Mouse (Mus musculus) lung, embryonic 16.5 days (tissue): ENCODE measurements around the gene Ascl4. TPM values are rescaled to one million over a fixed set of nuclear protein-coding genes. Genes with fewer than 3 reads are reported as not detected.

Source experiments
- polyA plus RNA-seq: library from polyadenylated mRNA; unstranded; fragments of >200 nt; fragmentation: Nextera tagmentation; extraction: Ambion mirVana; gene quantifications from 2 replicates; pipeline ENCODE4 v1.2.1, GENCODE M21; 2015

The Ascl4 gene
- polyA plus RNA-seq, 1 experiment from 2014 or later, result 0.19 TPM

Other genes starting within 250 kb of the Ascl4 start
- gene Pwp1, start 98.2 kb upstream of the Ascl4 start, polyA plus RNA-seq, result 70.0 and 72.3 TPM in 2 replicates
- 11.1 and 11.5 TPM in 2 replicates for gene Prdm4, start 10.5 kb upstream of the Ascl4 start, polyA plus RNA-seq
- 176 and 177 TPM in 2 replicates for gene Rtcb, start 30.1 kb downstream of the Ascl4 start, polyA plus RNA-seq
- gene Bpifc, start 84.2 kb downstream of the Ascl4 start, polyA plus RNA-seq, result 0.13 and 0.28 TPM in 2 replicates
- 25.0 and 26.7 TPM in 2 replicates for gene Fbxo7, start 94.3 kb downstream of the Ascl4 start, polyA plus RNA-seq